Mouse (Mus musculus): ENCODE data around the gene Ighmbp2.

Ighmbp2 gene

DNA sequence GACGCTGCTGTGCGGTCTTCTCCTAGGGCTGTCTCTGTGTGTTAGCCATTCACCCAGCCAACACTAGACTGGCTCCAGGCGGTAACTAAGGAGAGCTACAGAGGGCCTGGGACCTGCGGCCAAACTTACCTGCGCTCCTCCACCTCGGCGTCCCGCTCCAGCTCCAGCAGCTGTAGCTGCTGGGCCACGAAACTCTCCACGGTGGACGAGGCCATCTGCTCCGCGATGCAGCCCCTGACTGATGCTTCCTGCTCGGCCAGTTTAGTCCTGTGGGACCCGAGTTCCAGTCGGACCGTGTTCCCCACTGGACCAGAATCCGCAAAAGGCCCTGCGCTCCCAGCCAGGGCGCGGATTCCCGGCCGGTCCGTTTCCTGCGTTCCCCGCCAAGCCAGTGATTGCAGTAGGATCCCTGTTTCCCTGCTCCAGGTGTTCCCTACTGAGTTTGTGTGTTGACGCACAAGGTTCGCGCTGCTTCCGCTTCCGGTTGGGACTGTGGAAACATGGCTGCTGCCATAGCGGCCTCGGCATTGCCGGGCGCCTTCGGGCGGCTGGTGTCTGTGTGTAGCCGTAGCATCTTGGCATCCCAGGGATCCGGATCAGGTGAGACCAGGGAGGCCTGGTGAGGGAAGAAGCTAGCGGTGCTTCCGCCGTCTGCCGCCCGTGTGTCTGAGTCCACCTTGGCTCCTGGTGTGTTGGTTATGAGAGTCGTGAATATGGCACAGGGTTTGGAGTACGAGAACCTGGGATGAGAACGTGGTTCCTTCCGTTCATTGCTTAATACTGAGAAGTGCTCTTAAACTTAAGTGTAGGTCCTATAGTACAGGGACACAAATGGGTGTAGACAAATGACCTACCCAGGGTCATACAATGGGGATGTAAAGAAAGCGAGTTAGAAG, at the start of gene Ighmbp2, which contains the start of gene Mrpl21:
Ighmbp2 (minus strand) TSS at position 446 of the 896 bp plus-strand sequence.
Mrpl21 (plus strand) TSS at position 330 of the 896 bp plus-strand sequence.
- DNase-seq (ENCODE audit: low read depth, low spot score): peak; percentile 80

DNA sequence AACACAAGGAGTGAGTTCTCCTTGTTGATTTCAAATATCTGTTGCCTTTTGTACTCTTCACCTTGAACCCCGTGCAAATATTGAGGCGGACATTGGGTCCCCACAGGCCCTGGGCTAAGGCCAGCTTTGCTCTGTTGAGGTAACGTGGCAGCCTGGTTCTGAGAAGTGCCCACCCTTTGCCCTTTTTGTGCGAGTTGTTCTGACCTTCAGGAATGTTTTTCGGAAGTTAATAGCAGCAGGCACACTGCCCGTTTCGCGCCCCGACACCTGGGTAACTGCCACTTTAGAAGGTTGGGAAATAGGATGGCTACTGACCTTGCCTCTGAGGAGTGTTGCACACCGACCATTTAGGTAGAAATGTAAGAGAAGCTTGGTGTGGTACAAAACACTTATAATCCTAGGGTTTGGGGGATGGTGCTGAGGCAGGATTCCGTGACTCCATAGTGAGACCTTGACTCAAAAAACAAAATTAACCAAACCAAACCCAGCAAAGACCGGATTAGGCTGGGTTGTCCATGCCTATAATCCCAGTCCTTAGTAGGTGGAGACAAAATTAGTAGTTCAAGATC, 43.7 kb upstream of the Ighmbp2 start:
- no peak for DNase-seq (ENCODE audit: low read depth, low spot score)

DNA sequence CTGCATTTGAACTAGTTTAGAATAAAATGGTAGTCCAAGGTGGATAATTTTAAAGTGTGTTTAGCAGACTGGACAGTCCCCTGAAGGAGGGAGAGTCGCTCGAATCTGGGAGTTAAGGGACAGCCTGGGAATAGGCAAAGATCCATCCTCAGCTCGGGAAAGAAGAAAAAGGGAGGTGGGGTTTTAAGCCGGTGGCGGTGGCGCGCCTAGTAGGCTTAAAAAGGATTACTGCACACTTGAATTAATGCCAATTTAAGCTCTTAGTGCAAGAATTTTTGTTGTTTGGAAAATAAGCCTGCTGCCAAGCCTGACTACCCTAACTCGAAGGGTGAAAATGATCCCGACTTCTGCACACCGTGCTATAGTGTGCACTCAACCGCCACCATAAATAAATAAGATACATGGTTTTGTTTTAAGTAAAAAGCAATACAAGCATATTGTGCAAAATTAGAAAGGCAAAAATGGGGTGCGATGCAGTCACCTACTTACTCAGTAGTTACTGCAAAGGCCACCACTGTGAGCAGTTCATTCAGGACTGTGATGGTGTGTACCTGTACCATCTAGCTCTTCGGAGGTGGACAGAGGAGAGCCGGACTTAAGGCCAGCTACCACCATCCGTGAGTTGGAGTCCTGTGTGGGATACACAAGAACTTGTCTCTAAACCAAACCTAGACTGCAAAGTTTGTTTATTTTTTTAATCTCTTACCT, 43.1 kb upstream of the Ighmbp2 start:
- no peak for DNase-seq (ENCODE audit: low read depth, low spot score)

DNA sequence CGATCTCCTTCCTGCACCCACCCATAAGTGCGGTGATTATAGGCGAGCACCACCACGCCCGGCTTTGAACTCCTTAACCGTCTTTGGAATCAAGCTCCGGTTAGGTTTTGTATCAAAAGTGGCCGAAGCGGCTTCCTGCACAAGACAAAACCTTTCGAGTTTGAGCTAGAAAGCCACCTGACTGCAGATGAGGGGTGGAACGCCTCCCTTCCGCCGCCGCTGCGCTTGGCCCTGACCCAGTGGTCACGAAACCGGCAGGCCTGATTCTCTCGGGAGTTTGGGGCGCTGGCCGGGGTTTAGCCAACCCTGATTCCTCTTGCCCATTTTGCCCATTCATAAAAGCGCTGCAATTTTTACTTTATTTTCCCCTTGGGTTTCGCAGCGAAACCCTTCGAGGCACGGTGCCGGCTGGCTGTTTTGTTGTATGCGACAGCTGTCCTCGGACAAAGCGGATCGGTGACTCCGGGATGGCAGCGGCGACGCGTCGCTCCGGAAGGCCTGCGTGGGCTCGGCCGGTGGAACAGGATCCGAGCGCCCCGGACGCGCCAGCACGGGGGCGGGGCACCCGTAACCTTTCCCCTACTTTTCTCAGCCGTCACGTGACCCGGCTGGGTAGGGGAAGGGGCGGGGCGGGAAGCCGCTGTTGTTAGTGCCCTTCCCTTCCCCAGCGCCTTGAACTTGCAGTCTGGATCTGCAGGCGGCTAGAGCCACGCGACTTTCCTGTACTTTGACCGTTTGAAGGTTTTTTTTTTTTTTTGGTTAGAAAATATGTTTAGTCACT, 42.3 kb upstream of the Ighmbp2 start:
- DNase-seq (ENCODE audit: low read depth, low spot score): peak; percentile 90

DNA sequence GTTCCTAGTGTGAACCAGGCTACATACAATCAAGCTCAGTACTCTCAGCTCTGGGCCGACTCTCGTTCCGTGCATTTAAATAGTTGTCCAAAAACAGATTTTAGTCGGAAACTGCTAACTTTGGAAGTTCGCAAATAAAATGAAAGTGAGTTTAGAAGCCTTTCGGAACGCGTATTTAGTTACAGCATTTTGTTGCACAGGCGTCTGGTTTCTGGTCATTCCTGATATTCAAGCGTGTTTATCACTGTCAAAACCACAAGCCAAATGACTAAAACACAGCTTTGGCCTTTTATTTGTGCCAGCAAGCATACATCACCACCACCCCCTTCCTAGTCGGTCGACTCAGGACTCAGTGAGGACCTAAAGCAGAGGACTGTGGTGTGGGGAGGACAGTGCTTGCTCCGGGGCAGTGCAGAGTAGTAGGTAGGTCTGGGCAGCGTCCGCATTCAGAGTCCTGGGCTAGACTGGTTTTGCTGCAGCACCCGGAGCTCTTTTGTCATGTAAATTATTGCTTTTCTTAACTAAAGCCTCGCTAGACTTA, 41.5 kb upstream of the Ighmbp2 start:
- DNase-seq (ENCODE audit: low read depth, low spot score): no peak

DNA sequence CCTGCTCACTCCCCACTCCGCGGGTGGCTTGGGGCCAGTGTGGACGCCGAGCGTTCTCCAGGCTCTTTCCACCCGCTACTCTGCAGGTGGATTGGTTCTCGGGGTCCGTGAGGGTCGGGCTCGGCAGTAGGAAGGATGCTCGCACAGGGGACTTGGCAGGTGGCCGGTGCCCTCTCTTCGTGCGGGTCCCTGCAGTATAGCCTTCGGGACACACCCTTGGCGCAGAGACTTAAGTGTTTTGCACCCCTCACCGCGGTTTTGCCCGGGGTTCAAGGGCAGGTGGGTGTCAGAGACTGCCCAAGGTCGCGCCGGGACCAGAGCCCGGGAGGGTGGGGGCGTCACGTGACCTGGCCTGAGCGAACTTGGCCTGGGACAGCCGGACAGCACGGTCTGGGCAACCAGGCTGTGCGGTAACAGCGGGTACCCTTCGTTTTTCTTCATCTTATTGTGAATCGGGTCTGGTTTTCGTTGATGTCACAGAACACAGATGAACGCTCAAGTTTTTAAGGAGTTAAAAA, 41.0 kb upstream of the Ighmbp2 start:
- peak; percentile 14 for DNase-seq (ENCODE audit: low read depth, low spot score)

DNA sequence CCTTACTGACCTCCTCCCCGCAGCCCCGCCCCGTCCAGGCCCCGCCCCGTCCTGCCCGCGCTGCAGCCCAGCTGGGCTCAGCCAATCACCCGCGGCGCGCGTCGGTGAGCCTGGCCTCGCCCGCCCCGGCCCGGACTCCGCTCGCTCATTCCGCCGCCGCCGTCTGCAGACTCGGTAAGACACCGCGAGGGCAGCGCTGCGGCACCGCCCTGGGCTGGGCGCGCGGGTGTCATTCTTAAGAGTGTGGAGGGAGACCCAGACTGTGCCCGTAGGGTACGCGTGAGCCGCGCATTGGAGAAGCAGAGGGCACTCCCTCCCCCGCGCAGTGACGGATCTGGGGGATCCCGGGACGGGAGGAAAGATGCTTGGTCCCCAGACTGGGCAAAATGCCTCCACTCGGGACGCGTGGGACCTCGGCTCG, 40.4 kb upstream of the Ighmbp2 start:
- DNase-seq (ENCODE audit: low read depth, low spot score): peak; percentile 45

DNA sequence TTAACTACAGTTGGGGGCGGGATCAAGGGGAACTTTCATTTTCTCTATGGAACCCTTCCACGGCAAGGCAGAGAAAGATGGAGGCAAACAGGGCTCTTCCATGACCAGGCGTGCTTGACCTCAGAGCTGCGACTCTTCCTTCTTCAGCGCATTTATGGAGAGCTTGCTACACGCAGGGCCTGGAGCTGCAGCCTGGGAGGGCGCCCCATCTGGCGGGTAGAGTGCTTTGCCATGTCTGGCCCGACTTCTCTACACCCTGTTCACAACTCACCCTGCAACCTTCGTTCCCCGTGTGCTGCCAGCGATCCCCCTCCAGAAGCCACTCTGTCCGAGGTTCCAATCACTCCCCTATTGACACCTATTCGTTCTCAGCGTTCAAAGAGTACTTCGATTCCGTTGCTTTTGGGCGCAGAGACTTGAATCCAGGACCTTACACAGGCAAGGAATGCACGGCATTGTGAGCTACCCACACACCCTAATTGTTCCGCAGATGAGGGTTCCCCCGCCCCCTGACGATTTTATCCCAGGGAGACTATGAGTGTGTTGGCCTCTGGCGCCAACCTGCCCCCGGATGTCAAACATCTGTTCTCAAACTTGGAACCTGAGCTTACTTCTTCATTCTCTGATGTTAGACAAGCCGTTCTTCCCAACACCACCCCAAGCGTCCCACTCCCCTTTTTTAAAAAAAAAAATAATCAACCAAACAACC, 39.6 kb upstream of the Ighmbp2 start, which contains the start of gene Cpt1a:
Cpt1a (plus strand) TSS at position 74 of the 709 bp plus-strand sequence.
- DNase-seq (ENCODE audit: low read depth, low spot score): no peak

DNA sequence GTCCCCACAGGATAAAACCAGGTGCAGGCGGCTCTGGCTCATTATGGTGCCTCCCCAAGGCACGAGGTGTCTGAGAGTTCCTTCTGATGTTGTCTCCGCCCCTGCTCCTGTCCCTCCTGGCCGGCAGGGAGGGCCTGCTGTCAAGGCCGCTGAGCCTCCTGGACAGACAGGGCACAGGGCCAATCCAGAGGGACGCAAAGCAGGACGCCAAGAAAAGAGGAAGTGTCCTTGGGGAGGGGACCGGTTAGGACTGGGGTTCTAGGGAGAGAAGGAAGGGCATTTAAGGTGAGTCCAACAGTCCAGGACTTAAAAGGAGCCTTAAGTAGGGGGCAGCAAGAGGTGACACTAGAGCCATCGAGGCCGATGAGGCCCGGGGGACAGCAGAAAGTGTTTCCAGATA, 38.8 kb upstream of the Ighmbp2 start:
- DNase-seq (ENCODE audit: low read depth, low spot score): no peak

DNA sequence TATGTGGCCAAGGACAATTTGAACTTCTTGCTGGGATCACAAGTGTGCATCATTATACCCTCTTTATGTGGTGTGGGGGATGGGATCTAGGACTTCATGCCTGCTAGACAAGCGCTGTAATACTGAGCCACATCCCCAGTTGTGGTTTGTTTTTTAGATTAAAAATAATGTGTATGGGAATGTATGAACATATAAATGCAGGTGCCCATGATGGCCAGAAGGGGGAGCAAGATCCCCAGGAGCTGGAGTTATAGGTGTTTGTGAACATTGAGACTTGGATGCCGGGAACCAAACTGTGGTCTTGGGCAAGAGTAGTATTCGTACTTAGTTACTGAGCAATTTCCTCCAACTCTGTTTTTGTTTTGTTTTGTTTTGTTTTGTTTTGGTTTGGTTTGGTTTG, 38.0 kb upstream of the Ighmbp2 start:
- no peak for DNase-seq (ENCODE audit: low read depth, low spot score)

DNA sequence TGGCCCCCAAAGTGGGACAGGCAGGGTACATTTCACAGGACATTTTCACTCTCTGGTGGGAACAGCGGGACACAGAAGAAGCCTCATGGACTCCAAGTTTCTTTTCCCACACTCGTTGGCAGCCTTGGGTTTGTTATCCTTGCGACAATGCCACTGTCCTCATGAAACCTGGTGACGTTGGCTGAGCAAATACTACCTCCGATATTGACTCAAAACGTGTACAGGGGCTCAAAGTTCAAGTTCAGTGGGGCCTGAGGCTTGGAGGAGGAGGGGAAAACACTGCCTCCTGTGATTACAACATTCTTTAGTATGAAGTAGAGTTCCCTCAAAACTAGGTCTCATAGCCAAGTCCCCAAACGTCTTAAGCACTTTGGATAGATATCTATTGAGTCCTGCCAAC, 37.3 kb upstream of the Ighmbp2 start:
- DNase-seq (ENCODE audit: low read depth, low spot score): no peak

DNA sequence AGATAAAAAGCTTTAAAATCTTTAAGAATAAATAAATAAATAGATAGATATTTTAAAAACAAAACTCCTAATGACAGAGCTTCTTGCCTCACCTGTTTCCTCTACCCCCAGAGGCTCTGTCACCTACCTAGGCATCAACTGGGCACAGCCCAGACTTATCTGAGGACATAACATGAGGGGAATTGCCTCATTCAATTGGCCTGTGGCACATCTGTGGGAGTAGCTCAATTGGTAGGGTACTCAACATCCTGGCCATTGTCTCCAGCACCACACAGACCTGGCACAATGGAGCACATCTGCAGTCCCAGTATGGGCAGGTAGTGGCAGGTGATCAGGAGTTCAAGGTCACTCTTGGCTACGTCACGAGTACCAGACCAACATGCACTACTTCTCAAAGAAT, 36.5 kb upstream of the Ighmbp2 start:
- DNase-seq (ENCODE audit: low read depth, low spot score): no peak

DNA sequence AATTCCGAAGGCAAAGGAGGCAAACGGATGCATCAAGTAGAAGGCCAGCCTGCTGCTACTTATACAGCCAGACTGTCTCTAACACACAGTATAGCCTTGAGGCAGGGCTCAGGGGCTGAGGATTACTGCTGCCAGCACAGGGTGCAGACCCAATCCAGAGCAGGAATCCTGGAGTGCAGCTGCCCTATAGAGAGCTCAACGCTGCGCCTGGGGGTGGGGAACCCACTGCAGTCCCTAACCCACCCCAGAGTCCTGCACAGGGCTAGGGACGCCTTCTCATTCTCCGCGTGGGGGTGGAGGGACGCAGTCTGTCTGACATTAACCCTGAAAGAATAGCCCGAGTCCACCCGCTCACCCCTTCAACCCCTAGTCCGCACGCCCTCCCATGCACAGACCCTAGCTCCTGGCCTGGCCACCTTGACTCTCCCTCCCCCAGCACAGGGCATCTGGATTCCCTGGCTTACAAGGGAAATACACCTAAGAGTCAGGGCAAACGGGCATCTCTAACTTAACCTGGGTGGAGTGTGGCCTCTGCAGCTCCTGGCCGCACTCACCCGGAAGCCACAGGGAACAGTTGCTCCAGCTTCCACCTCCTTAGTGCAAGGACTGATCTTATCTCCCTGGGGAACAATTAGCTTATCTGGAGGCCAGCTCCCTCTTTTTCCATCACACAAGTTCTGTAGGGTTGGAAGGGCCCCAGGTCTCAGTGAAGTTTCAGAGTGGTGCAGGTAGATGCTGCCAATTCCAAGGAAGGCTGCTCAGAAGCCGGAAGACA, 24.5 kb upstream of the Ighmbp2 start:
- DNase-seq (ENCODE audit: low read depth, low spot score): no peak

DNA sequence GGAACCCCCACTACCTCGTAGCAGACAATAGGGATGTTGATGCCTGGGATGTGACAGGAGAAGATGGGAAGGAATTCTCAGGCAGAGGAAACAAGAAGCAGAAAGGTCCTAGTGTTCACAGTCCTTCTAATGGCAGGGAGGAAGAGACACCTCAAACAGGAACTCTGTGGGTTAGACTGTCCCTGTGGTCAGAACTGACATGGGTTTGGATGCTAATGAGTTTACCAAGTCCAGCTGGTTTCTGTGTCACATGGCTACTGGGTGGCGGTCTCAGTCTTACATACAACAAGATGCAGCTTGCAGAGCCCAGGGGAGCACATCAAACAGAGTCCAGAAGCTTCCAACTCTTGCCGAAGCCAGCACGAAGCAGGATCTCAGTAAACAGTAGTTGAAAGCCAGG, 21.2 kb upstream of the Ighmbp2 start:
- DNase-seq (ENCODE audit: low read depth, low spot score): no peak

DNA sequence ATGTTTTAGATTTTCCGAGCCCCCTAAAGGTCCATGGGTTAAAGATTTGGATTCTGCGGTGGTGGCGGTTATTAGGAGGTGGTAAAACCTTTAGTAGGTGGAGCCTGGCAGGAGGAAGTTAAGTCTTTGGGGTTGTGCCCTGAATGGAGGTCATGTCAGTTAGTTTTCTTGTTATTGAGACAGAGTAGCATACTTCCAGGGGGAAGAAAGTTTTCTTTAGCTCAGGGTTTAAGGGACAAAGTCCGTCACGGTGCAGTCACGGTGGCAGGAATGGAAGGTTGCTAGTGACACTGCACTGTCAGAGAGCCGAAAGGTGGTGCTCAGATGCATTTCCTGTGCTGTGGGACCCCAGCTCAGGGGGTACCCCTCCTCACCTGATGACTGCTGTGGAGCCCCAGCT, 15.0 kb upstream of the Ighmbp2 start:
- DNase-seq (ENCODE audit: low read depth, low spot score): no peak

DNA sequence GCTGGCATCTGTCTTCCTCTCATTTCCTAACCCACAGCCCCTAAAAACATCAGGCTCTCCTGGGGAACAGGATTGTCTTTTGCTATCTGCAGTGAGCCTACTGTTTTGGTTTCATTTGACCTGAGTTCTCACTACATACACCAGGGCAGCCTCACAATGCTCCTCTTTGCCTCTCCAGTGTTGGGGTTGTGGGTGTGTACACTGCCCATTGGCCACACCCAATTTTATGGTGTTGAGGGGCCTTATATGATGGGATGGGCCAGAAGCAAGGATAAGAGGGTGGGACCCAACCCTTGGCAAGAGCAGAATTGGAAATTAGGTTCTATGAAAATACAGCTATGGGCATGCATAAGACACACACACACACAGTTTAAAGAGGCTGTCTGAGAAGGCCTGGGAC, 14.2 kb upstream of the Ighmbp2 start:
- no peak for DNase-seq (ENCODE audit: low read depth, low spot score)

DNA sequence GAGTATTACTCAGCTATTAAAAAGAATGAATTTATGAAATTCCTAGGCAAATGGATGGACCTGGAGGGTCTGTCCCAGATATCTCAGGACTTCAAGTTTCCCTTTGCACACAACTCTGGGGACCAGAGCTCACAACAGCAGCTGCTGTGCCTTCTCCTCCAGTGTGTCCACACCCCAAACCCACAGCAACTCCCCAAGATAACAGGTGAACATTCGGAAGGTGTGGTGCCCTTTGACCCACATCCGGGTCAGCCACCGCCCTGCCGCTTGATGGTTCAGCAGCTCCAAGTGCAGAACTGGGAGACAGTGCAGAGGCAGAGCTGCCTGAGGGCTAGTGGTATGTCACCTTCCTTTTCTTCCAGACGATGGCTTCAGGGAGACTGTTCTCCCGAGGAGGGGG, 12.4 kb upstream of the Ighmbp2 start:
- no peak for DNase-seq (ENCODE audit: low read depth, low spot score)

DNA sequence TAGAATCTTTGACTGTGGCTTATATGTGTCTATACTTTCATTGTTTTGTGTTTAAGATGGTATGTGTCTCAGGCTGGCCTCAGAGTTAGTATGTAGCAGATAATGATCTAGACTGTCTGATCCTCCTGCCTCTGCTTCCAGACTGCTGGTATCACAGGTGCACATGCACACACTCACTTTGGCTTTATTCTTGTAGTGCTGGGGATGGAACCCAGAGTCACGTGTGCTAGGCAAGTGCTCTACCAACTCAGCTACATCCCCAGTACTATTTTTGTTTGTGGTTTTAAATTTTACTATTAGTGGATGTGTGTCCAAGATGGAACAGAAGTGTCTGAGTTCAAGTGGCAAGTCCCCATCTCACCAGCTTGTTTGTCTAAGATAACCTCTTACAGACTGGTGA, 10.2 kb upstream of the Ighmbp2 start:
- no peak for DNase-seq (ENCODE audit: low read depth, low spot score)

DNA sequence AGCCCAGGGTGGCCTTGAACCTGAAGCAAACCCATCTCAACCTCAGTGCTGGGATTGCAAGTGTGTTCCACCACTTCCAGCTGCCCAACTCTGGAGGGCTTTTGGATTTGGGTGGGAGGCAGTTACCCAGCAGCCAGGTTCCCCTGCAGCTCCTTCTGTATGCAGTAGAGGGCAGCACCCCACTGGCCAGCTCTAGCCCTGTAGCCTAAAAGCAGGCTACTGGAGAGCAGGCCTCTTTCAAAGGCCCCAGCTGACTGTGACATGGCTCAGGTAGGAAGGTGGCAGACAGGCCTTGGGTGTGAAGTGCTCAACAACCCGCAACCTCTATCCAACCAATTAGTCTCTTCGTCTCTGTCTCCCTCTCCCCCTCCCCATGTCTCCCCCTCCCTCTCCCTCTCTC, 9.2 kb upstream of the Ighmbp2 start:
- DNase-seq (ENCODE audit: low read depth, low spot score): peak; percentile 32

DNA sequence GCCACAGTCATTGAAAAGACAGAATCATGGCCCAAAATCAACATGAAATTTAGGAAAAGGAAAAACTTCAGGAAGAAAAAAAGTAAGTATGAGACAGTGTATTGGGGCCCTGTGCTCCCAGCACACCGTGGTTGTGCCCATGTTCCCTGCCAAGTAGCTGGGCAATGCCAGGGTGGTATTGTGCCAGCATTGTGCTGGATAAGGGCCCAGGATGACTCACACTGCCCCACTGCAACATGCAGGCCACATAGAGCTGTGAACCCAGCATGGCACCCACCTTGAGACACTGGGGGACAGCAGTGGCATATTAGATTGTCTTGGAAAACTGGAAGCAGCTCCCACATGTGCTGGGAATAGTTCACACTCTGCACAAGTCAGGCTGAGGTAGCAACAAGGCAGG, 6.2 kb upstream of the Ighmbp2 start:
- no peak for DNase-seq (ENCODE audit: low read depth, low spot score)

All from embryo, embryonic 11.5 days (tissue).